Mouse (Mus musculus): ENCODE data around the gene Shisa2.

Gene Shisa2

GRCm38 (mm10) chr14:59633295-59633898, 8.3 kb downstream of the Shisa2 start:
- DNase-seq = no peak

- no peak for DNase-seq
Measured at GRCm38 (mm10) chr14:59633988-59634387, 8.9 kb downstream of the Shisa2 start.

GRCm38 (mm10) chr14:59638906-59639703, 14.0 kb downstream of the Shisa2 start:
- no peak for DNase-seq

GRCm38 (mm10) chr14:59641856-59642255, 16.7 kb downstream of the Shisa2 start:
- no peak for DNase-seq

- no peak for DNase-seq
Measured at GRCm38 (mm10) chr14:59643582-59643981, 18.5 kb downstream of the Shisa2 start.

- no peak for DNase-seq
Measured at GRCm38 (mm10) chr14:59644166-59644565, 19.1 kb downstream of the Shisa2 start.

- no peak for DNase-seq
Measured at GRCm38 (mm10) chr14:59644896-59645295, 19.8 kb downstream of the Shisa2 start.

- DNase-seq = no peak
Measured at GRCm38 (mm10) chr14:59646826-59647697, 22.0 kb downstream of the Shisa2 start.

- no peak for DNase-seq
Measured at GRCm38 (mm10) chr14:59648611-59649010, 23.5 kb downstream of the Shisa2 start.

- no peak for DNase-seq
Measured at GRCm38 (mm10) chr14:59649337-59649736, 24.2 kb downstream of the Shisa2 start.

GRCm38 (mm10) chr14:59656591-59656990, 31.5 kb downstream of the Shisa2 start:
- DNase-seq = no peak

GRCm38 (mm10) chr14:59657098-59657497, 32.0 kb downstream of the Shisa2 start:
- no peak for DNase-seq

- no peak for DNase-seq
Measured at GRCm38 (mm10) chr14:59672893-59673515, 47.9 kb downstream of the Shisa2 start.

- no peak for DNase-seq
Measured at GRCm38 (mm10) chr14:59674556-59674955, 49.4 kb downstream of the Shisa2 start.

- no peak for DNase-seq
Measured at GRCm38 (mm10) chr14:59675330-59675729, 50.2 kb downstream of the Shisa2 start.

GRCm38 (mm10) chr14:59677598-59678003, 52.5 kb downstream of the Shisa2 start:
- DNase-seq = no peak
